Mouse (Mus musculus) erythroid progenitor cell, adult 5-6 weeks (primary cell): ENCODE data around the gene Ankmy2. TPM values are rescaled to one million over a fixed set of nuclear protein-coding genes. Genes with fewer than 3 reads are reported as not detected.

Source experiments
- ATAC-seq: replicated peaks from 2 replicates; pipeline ENCODE4 v1.8.0; 2016; ENCODE audit warnings: moderate number of reproducible peaks, mild to moderate bottlenecking, moderate TSS enrichment, inconsistent platforms; ENCODE audit not compliant: poor library complexity, low FRiP score, severe bottlenecking
- total RNA-seq, 2 experiments: library from RNA; stranded (forward) in 1 of 2; stranded (reverse) in 1 of 2; fragments of 150-400 nt in 1 of 2; fragments of 186-747, 209-891 nt in 1 of 2; gene quantifications; 2 replicates each; pipeline versions ENCODE4 v1.2.3 to v1.2.4; 2015 to 2017; ENCODE audit warnings: low replicate concordance in 2 of 2

Ankmy2 gene
- total RNA-seq, 2 experiments from 2014 or later: 3.2 to 7.5 TPM

GRCm38 (mm10) chr12:36224392-36224791 is 67.5 kb downstream of the Ankmy2 start:
- ATAC-seq: no peak

GRCm38 (mm10) chr12:36231386-36231785 is 74.5 kb downstream of the Ankmy2 start:
- no peak for ATAC-seq

GRCm38 (mm10) chr12:36241171-36241570 is 84.3 kb downstream of the Ankmy2 start:
- no peak for ATAC-seq

Other genes with a start within 250 kb of the Ankmy2 start
- gene Agr3, start 231.5 kb upstream of the Ankmy2 start, total RNA-seq (2015; ENCODE audit: low replicate concordance): not detected in 2 replicates
- gene Agr3, start 231.5 kb upstream of the Ankmy2 start, total RNA-seq (2017; ENCODE audit: low replicate concordance): not detected in 2 replicates
- gene Agr2, start 164.2 kb upstream of the Ankmy2 start, total RNA-seq (2015; ENCODE audit: low replicate concordance): not detected in 2 replicates
- gene Agr2, start 164.2 kb upstream of the Ankmy2 start, total RNA-seq (2017; ENCODE audit: low replicate concordance): not detected in 2 replicates
- gene Tspan13, start 114.6 kb upstream of the Ankmy2 start, total RNA-seq (2015; ENCODE audit: low replicate concordance): 58.4 and 68.3 TPM in 2 replicates
- gene Tspan13, start 114.6 kb upstream of the Ankmy2 start, total RNA-seq (2017; ENCODE audit: low replicate concordance): 30.5 and 44.0 TPM in 2 replicates
- 18.4 and 28.1 TPM in 2 replicates for gene Bzw2, start 966 bp downstream of the Ankmy2 start, total RNA-seq (2015; ENCODE audit: low replicate concordance)
- 9.6 and 13.4 TPM in 2 replicates for gene Bzw2, start 966 bp downstream of the Ankmy2 start, total RNA-seq (2017; ENCODE audit: low replicate concordance)
- not detected in 2 replicates for gene Lrrc72, start 96.3 kb downstream of the Ankmy2 start, total RNA-seq (2015; ENCODE audit: low replicate concordance)
- gene Lrrc72, start 96.3 kb downstream of the Ankmy2 start, total RNA-seq (2017; ENCODE audit: low replicate concordance): not detected in 2 replicates
- gene Sostdc1, start 157.0 kb downstream of the Ankmy2 start, total RNA-seq (2015; ENCODE audit: low replicate concordance): not detected in 2 replicates
- gene Sostdc1, start 157.0 kb downstream of the Ankmy2 start, total RNA-seq (2017; ENCODE audit: low replicate concordance): not detected in 2 replicates
- 0.42 and 0.72 TPM in 2 replicates for gene Ispd, start 224.3 kb downstream of the Ankmy2 start, total RNA-seq (2015; ENCODE audit: low replicate concordance)
- gene Ispd, start 224.3 kb downstream of the Ankmy2 start, total RNA-seq (2017; ENCODE audit: low replicate concordance): 0.77 and 2.3 TPM in 2 replicates
- 2.5 TPM in 1 of 2 replicates, not detected in the other for gene D630036H23Rik, start 225.1 kb downstream of the Ankmy2 start, total RNA-seq (2015; ENCODE audit: low replicate concordance)
- gene D630036H23Rik, start 225.1 kb downstream of the Ankmy2 start, total RNA-seq (2017; ENCODE audit: low replicate concordance): not detected in 2 replicates